Mouse (Mus musculus) forebrain, embryonic 11.5 days (tissue): ENCODE results near the gene Gm17067. TPM values are rescaled to one million over a fixed set of nuclear protein-coding genes. Genes with fewer than 3 reads are reported as not detected.

Experiments used
- polyA plus RNA-seq: library from polyadenylated mRNA; unstranded; fragments of >200 nt; fragmentation: Nextera tagmentation; extraction: Ambion mirVana; gene quantifications from 2 replicates; pipeline ENCODE4 v1.2.1, GENCODE M21; 2014

Gm17067 gene
- polyA plus RNA-seq, 1 experiment from 2014 or later = not detected

Other genes with a start within 250 kb of the Gm17067 start
- 13.6 and 13.9 TPM in 2 replicates for gene Zfp141, start 221.3 kb downstream of the Gm17067 start, polyA plus RNA-seq
- not detected in 2 replicates for gene Gm21028, start 148.4 kb downstream of the Gm17067 start, polyA plus RNA-seq
- 0.93 and 1.5 TPM in 2 replicates for gene Zfp977, start 134.5 kb downstream of the Gm17067 start, polyA plus RNA-seq
- 1.3 and 1.6 TPM in 2 replicates for gene Zfp976, start 84.4 kb downstream of the Gm17067 start, polyA plus RNA-seq
- 6.1 and 7.1 TPM in 2 replicates for gene Zfp975, start 34.3 kb downstream of the Gm17067 start, polyA plus RNA-seq
- not detected in 2 replicates for gene Vmn2r62, start 66.5 kb upstream of the Gm17067 start, polyA plus RNA-seq
- gene Gm2381, start 140.2 kb upstream of the Gm17067 start, polyA plus RNA-seq = not detected in 2 replicates
- gene Vmn2r63, start 206.8 kb upstream of the Gm17067 start, polyA plus RNA-seq = not detected in 2 replicates